Mouse (Mus musculus): ENCODE results near the gene Ccdc163. TPM values are rescaled to one million over a fixed set of nuclear protein-coding genes. Genes with fewer than 3 reads are reported as not detected.

Gene Ccdc163
- polyA plus RNA-seq, 1 experiment from 2014 or later = 16.9 TPM

- no peak overlapping the region for H3K4me2 ChIP-seq (ENCODE audit: low read length)
- WGBS = 89% methylated on average over 1 of the region's 1 CpGs
- ATAC-seq (no peak), DNase-seq (ENCODE audit: low spot score) (no peak)
- H3K9me3 ChIP-seq (replicated peaks; ENCODE audit: control insufficient read depth, low read length) = no peaks in the 10 kb centered on the region
- H3K27ac ChIP-seq (ENCODE audit: low read depth, low read length) = no peak overlapping the region
- H3K9ac ChIP-seq (ENCODE audit: low read length) = no peak overlapping the region
- peaks cover 8% of the 10 kb centered on the region for H3K4me1 ChIP-seq (ENCODE audit: control insufficient read depth, insufficient read depth, low read length)
- H3K27me3 ChIP-seq (replicated peaks; ENCODE audit: control insufficient read depth, insufficient read depth, low read length) = no peaks in the 10 kb centered on the region
- H3K4me3 ChIP-seq (ENCODE audit: low read depth, low read length) = no peak overlapping the region
- H3K36me3 ChIP-seq (ENCODE audit: control insufficient read depth, insufficient read depth, low read length) = 0 out of 2 replicates have a peak, but pooled peaks cover 6% of the 10 kb centered on the region
These were observed 4.2 kb downstream of the Ccdc163 start for GRCm38 (mm10) chr4:116712536-116712935.

GRCm38 (mm10) chr4:116719396-116719795 lies 11.1 kb downstream of the Ccdc163 start:
- Histone ChIP-seq H3K9me3 (replicated peaks; ENCODE audit: control insufficient read depth, low read length) (no peaks in the 10 kb centered on the region), H3K4me3 (ENCODE audit: low read depth, low read length) (no peak overlapping the region), H3K27ac (ENCODE audit: low read depth, low read length) (no peak overlapping the region), H3K36me3 (ENCODE audit: control insufficient read depth, insufficient read depth, low read length) (0 out of 2 replicates have a peak, but pooled peaks cover 6% of the 10 kb centered on the region), H3K4me1 (ENCODE audit: control insufficient read depth, insufficient read depth, low read length) (peaks cover 6% of the 10 kb centered on the region; the same call in 1 of the 2 replicates), H3K4me2 (ENCODE audit: low read length) (no peak overlapping the region), H3K9ac (ENCODE audit: low read length) (no peak overlapping the region), H3K27me3 (replicated peaks; ENCODE audit: control insufficient read depth, insufficient read depth, low read length) (no peaks in the 10 kb centered on the region)
- peak; percentile 95 for DNase-seq (ENCODE audit: low spot score)
- peak; percentile 38 for ATAC-seq
- 16% methylated on average over 3 of the region's 3 CpGs for WGBS

- Histone ChIP-seq H3K4me3 (ENCODE audit: low read depth, low read length) (peak within 1 kb of the TSS; percentile 67), H3K36me3 (ENCODE audit: control insufficient read depth, insufficient read depth, low read length) (no peaks in the 10 kb centered on the region), H3K4me2 (ENCODE audit: low read length) (peak within 1 kb of the TSS; percentile 91), H3K27me3 (replicated peaks; ENCODE audit: control insufficient read depth, insufficient read depth, low read length) (no peaks in the 10 kb centered on the region), H3K4me1 (ENCODE audit: control insufficient read depth, insufficient read depth, low read length) (peaks cover 6% of the 10 kb centered on the region; the same call in 1 of the 2 replicates), H3K27ac (ENCODE audit: low read depth, low read length) (peak within 1 kb of the TSS; percentile 34; the same call in 1 of the 2 replicates), H3K9me3 (replicated peaks; ENCODE audit: control insufficient read depth, low read length) (no peaks in the 10 kb centered on the region), H3K9ac (ENCODE audit: low read length) (peak within 1 kb of the TSS; percentile 78)
- peak; percentile 99 for ATAC-seq
- DNase-seq (ENCODE audit: low spot score) = peak; percentile 100
- under 1% methylated on average over 34 of the region's 34 CpGs for WGBS
These were observed 12.2 kb downstream of the Ccdc163 start, which contains the start of gene Tesk2 for GRCm38 (mm10) chr4:116720343-116721097. Gene Tesk2, plus strand, starts transcription at chr4:116720948.

- WGBS = under 1% methylated on average over 29 of the region's 29 CpGs
These were observed 12.9 kb downstream of the Ccdc163 start for GRCm38 (mm10) chr4:116721098-116721628.

GRCm38 (mm10) chr4:116722230-116722629 lies 13.9 kb downstream of the Ccdc163 start:
- no peaks in the 10 kb centered on the region for H3K27me3 ChIP-seq (replicated peaks; ENCODE audit: control insufficient read depth, insufficient read depth, low read length)
- 0 out of 2 replicates have a peak overlapping the region, but pooled peaks have one; percentile 91 for H3K4me2 ChIP-seq (ENCODE audit: low read length)
- ATAC-seq (no peak), DNase-seq (ENCODE audit: low spot score) (no peak)
- WGBS = 39% methylated on average over 7 of the region's 7 CpGs
- no peak overlapping the region for H3K27ac ChIP-seq (ENCODE audit: low read depth, low read length)
- no peaks in the 10 kb centered on the region for H3K36me3 ChIP-seq (ENCODE audit: control insufficient read depth, insufficient read depth, low read length)
- no peak overlapping the region for H3K4me3 ChIP-seq (ENCODE audit: low read depth, low read length)
- H3K9me3 ChIP-seq (replicated peaks; ENCODE audit: control insufficient read depth, low read length) = no peaks in the 10 kb centered on the region
- H3K4me1 ChIP-seq (ENCODE audit: control insufficient read depth, insufficient read depth, low read length) = peaks cover 6% of the 10 kb centered on the region; the same call in 1 of the 2 replicates
- peak overlapping the region; percentile 13; the same call in 1 of the 2 replicates for H3K9ac ChIP-seq (ENCODE audit: low read length)

More at GRCm38 (mm10) chr4:116721098-116721628, 12.9 kb downstream of the Ccdc163 start:
- Histone ChIP-seq H3K27ac (ENCODE audit: low read depth, low read length) (peak overlapping the region; percentile 34; the same call in 1 of the 2 replicates), H3K4me2 (ENCODE audit: low read length) (peak overlapping the region; percentile 91), H3K9ac (ENCODE audit: low read length) (peak overlapping the region; percentile 78), H3K4me3 (ENCODE audit: low read depth, low read length) (peak overlapping the region; percentile 67), H3K9me3 (replicated peaks; ENCODE audit: control insufficient read depth, low read length) (no peaks in the 10 kb centered on the region), H3K4me1 (ENCODE audit: control insufficient read depth, insufficient read depth, low read length) (peaks cover 6% of the 10 kb centered on the region; the same call in 1 of the 2 replicates), H3K27me3 (replicated peaks; ENCODE audit: control insufficient read depth, insufficient read depth, low read length) (no peaks in the 10 kb centered on the region), H3K36me3 (ENCODE audit: control insufficient read depth, insufficient read depth, low read length) (no peaks in the 10 kb centered on the region)
- ATAC-seq (no peak), DNase-seq (ENCODE audit: low spot score) (no peak)

GRCm38 (mm10) chr4:116725444-116725843 lies 17.1 kb downstream of the Ccdc163 start:
- Histone ChIP-seq H3K9ac (ENCODE audit: low read length) (no peak overlapping the region), H3K4me3 (ENCODE audit: low read depth, low read length) (no peak overlapping the region), H3K27ac (ENCODE audit: low read depth, low read length) (no peak overlapping the region), H3K9me3 (replicated peaks; ENCODE audit: control insufficient read depth, low read length) (no peaks in the 10 kb centered on the region), H3K27me3 (replicated peaks; ENCODE audit: control insufficient read depth, insufficient read depth, low read length) (no peaks in the 10 kb centered on the region), H3K4me1 (ENCODE audit: control insufficient read depth, insufficient read depth, low read length) (peaks cover 6% of the 10 kb centered on the region; the same call in 1 of the 2 replicates), H3K36me3 (ENCODE audit: control insufficient read depth, insufficient read depth, low read length) (no peaks in the 10 kb centered on the region), H3K4me2 (ENCODE audit: low read length) (no peak overlapping the region)
- DNase-seq (ENCODE audit: low spot score) (no peak), ATAC-seq (no peak)
- 86% methylated on average over 5 of the region's 5 CpGs for WGBS

GRCm38 (mm10) chr4:116727401-116727800 lies 19.1 kb downstream of the Ccdc163 start:
- H3K36me3 ChIP-seq (ENCODE audit: control insufficient read depth, insufficient read depth, low read length) = no peaks in the 10 kb centered on the region
- DNase-seq (ENCODE audit: low spot score) (no peak), ATAC-seq (no peak)
- WGBS = 81% methylated on average over 3 of the region's 3 CpGs
- H3K4me2 ChIP-seq (ENCODE audit: low read length) = no peak overlapping the region
- H3K9ac ChIP-seq (ENCODE audit: low read length) = no peak overlapping the region
- no peaks in the 10 kb centered on the region for H3K4me1 ChIP-seq (ENCODE audit: control insufficient read depth, insufficient read depth, low read length)
- no peaks in the 10 kb centered on the region for H3K9me3 ChIP-seq (replicated peaks; ENCODE audit: control insufficient read depth, low read length)
- H3K27ac ChIP-seq (ENCODE audit: low read depth, low read length) = no peak overlapping the region
- no peaks in the 10 kb centered on the region for H3K27me3 ChIP-seq (replicated peaks; ENCODE audit: control insufficient read depth, insufficient read depth, low read length)
- no peak overlapping the region for H3K4me3 ChIP-seq (ENCODE audit: low read depth, low read length)

GRCm38 (mm10) chr4:116729532-116729931 lies 21.2 kb downstream of the Ccdc163 start:
- Histone ChIP-seq H3K9ac (ENCODE audit: low read length) (no peak overlapping the region), H3K9me3 (replicated peaks; ENCODE audit: control insufficient read depth, low read length) (no peaks in the 10 kb centered on the region), H3K36me3 (ENCODE audit: control insufficient read depth, insufficient read depth, low read length) (no peaks in the 10 kb centered on the region), H3K4me3 (ENCODE audit: low read depth, low read length) (no peak overlapping the region), H3K27ac (ENCODE audit: low read depth, low read length) (no peak overlapping the region), H3K4me1 (ENCODE audit: control insufficient read depth, insufficient read depth, low read length) (no peaks in the 10 kb centered on the region), H3K4me2 (ENCODE audit: low read length) (no peak overlapping the region), H3K27me3 (replicated peaks; ENCODE audit: control insufficient read depth, insufficient read depth, low read length) (no peaks in the 10 kb centered on the region)
- WGBS = 93% methylated on average over 3 of the region's 3 CpGs
- ATAC-seq (no peak), DNase-seq (ENCODE audit: low spot score) (no peak)

GRCm38 (mm10) chr4:116731077-116731476 lies 22.8 kb downstream of the Ccdc163 start:
- DNase-seq (ENCODE audit: low spot score) = no peak
- Histone ChIP-seq H3K9me3 (replicated peaks; ENCODE audit: control insufficient read depth, low read length) (no peaks in the 10 kb centered on the region), H3K9ac (ENCODE audit: low read length) (no peak overlapping the region), H3K27me3 (replicated peaks; ENCODE audit: control insufficient read depth, insufficient read depth, low read length) (no peaks in the 10 kb centered on the region), H3K4me1 (ENCODE audit: control insufficient read depth, insufficient read depth, low read length) (no peaks in the 10 kb centered on the region), H3K36me3 (ENCODE audit: control insufficient read depth, insufficient read depth, low read length) (no peaks in the 10 kb centered on the region), H3K27ac (ENCODE audit: low read depth, low read length) (no peak overlapping the region), H3K4me3 (ENCODE audit: low read depth, low read length) (no peak overlapping the region), H3K4me2 (ENCODE audit: low read length) (no peak overlapping the region)
- WGBS = 92% methylated on average over 9 of the region's 9 CpGs
- ATAC-seq = no peak

All from forebrain, embryonic 14.5 days (tissue).